Mouse (Mus musculus) kidney, embryonic 16.5 days (tissue): ENCODE data around the gene Krcc1. TPM values are rescaled to one million over a fixed set of nuclear protein-coding genes. Genes with fewer than 3 reads are reported as not detected.
"Not testable (repeated sequence)": the region's sequence is repeated elsewhere in the genome, so short reads cannot be mapped to it uniquely, and the experiment has no call there.

ENCODE experiments used
- ATAC-seq: fragments of 200-750 bp; cut with Nextera tagmentation; 2 replicates; pipeline ENCODE4 v1.8.0; 2017; ENCODE audit warnings: moderate TSS enrichment; ENCODE audit not compliant: low FRiP score, low TSS enrichment
- H3K27ac ChIP-seq: fragments of 300-500 bp; sonication (generic); 2 replicates; pipeline ENCODE4 v1.5.1; 2014; ENCODE audit warnings: low read length
- H3K27me3 ChIP-seq: fragments of 300-500 bp; sonication (generic); 2 replicates; pipeline ENCODE4 v1.6.1; 2014; ENCODE audit warnings: low read length, control low read depth, mixed read lengths; ENCODE audit not compliant: insufficient read depth
- H3K36me3 ChIP-seq: fragments of 300-500 bp; sonication (generic); 2 replicates; pipeline ENCODE4 v1.6.1; 2014; ENCODE audit warnings: low read length, control low read depth, mixed read lengths; ENCODE audit not compliant: insufficient read depth
- H3K4me1 ChIP-seq: fragments of 300-500 bp; sonication (generic); 2 replicates; pipeline ENCODE4 v1.6.1; 2014; ENCODE audit warnings: low read length, control low read depth, mixed read lengths; ENCODE audit not compliant: insufficient read depth
- H3K4me2 ChIP-seq: fragments of 300-500 bp; sonication (generic); replicated peaks from 2 replicates; pipeline ENCODE4 v1.6.1; 2014; ENCODE audit warnings: low read depth, low read length
- H3K4me3 ChIP-seq: fragments of 300-500 bp; sonication (generic); 2 replicates; pipeline ENCODE4 v1.5.1; 2014; ENCODE audit warnings: mild to moderate bottlenecking, low read length
- H3K9ac ChIP-seq: fragments of 300-500 bp; sonication (generic); replicated peaks from 2 replicates; pipeline ENCODE4 v1.6.1; 2014; ENCODE audit warnings: low read length
- H3K9me3 ChIP-seq: fragments of 300-500 bp; sonication (generic); 2 replicates; pipeline ENCODE4 v1.6.1; 2016; ENCODE audit warnings: low read length, control low read depth
- WGBS: fragments of 180-500 bp; shearing (Covaris S2); extraction: QIAGEN DNeasy Blood & Tissue Kit; methylation state at CpG from one replicate; pipeline ENCODE4 v1.1.7; 2014; 5-methylcytosine and 5-hydroxymethylcytosine counted together
- polyA plus RNA-seq: library from polyadenylated mRNA; unstranded; fragments of >200 nt; fragmentation: Nextera tagmentation; extraction: Ambion mirVana; gene quantifications from 2 replicates; pipeline ENCODE4 v1.2.1, GENCODE M21; 2015

Krcc1 gene
- polyA plus RNA-seq, 1 experiment from 2014 or later: 58.4 TPM

GRCm38 (mm10) chr6:71322491-71322921 lies 51.0 kb downstream of the Krcc1 start, which contains the start of gene Cd8b1:
TSS of gene Cd8b1 (plus strand) at chr6:71322788.
- Histone ChIP-seq H3K27ac (no peak within 1 kb of the TSS), H3K4me1 (no peaks in the 10 kb centered on the region), H3K36me3 (no peaks in the 10 kb centered on the region), H3K4me3 (no peak within 1 kb of the TSS), H3K9ac (no peak within 1 kb of the TSS), H3K9me3 (no peaks in the 10 kb centered on the region), H3K27me3 (no peaks in the 10 kb centered on the region), H3K4me2 (no peak within 1 kb of the TSS)
- ATAC-seq: no peak
- 87% methylated on average over 4 of the region's 7 CpGs for WGBS

- WGBS: 89% methylated on average over 9 of the region's 9 CpGs
- no peak overlapping the region for H3K27ac ChIP-seq
- no peaks in the 10 kb centered on the region for H3K4me1 ChIP-seq
- H3K36me3 ChIP-seq: no peaks in the 10 kb centered on the region
- no peak overlapping the region for H3K4me3 ChIP-seq
- H3K27me3 ChIP-seq: no peaks in the 10 kb centered on the region
- no peak for ATAC-seq
- H3K4me2 ChIP-seq: no peak overlapping the region
- no peak overlapping the region for H3K9ac ChIP-seq
- no peaks in the 10 kb centered on the region for H3K9me3 ChIP-seq
Observed at GRCm38 (mm10) chr6:71324816-71325215, 53.3 kb downstream of the Krcc1 start.

- Histone ChIP-seq H3K27me3 (no peaks in the 10 kb centered on the region), H3K36me3 (no peaks in the 10 kb centered on the region), H3K4me1 (no peaks in the 10 kb centered on the region), H3K9ac (no peak overlapping the region), H3K27ac (no peak overlapping the region), H3K4me2 (no peak overlapping the region), H3K4me3 (no peak overlapping the region), H3K9me3 (no peaks in the 10 kb centered on the region)
- ATAC-seq: no peak
- WGBS: 83% methylated on average over 6 of the region's 6 CpGs
Observed at GRCm38 (mm10) chr6:71329881-71330280, 58.4 kb downstream of the Krcc1 start.

- no peak overlapping the region for H3K4me3 ChIP-seq
- no peaks in the 10 kb centered on the region for H3K36me3 ChIP-seq
- no peak overlapping the region for H3K4me2 ChIP-seq
- H3K27ac ChIP-seq: no peak overlapping the region
- no peaks in the 10 kb centered on the region for H3K27me3 ChIP-seq
- no peak for ATAC-seq
- H3K4me1 ChIP-seq: no peaks in the 10 kb centered on the region
- H3K9ac ChIP-seq: no peak overlapping the region
- no peaks in the 10 kb centered on the region for H3K9me3 ChIP-seq
- WGBS: 74% methylated on average over 7 of the region's 7 CpGs
Observed at GRCm38 (mm10) chr6:71330486-71330885, 59.0 kb downstream of the Krcc1 start.

GRCm38 (mm10) chr6:71331491-71331890 lies 60.0 kb downstream of the Krcc1 start:
- H3K27me3 ChIP-seq, H3K9ac ChIP-seq, H3K27ac ChIP-seq, H3K4me2 ChIP-seq, ATAC-seq, H3K4me3 ChIP-seq, H3K36me3 ChIP-seq, H3K4me1 ChIP-seq, H3K9me3 ChIP-seq: not testable (repeated sequence)
- 81% methylated on average over 1 of the region's 4 CpGs for WGBS

- Histone ChIP-seq H3K4me1 (no peaks in the 10 kb centered on the region), H3K27ac (no peak overlapping the region), H3K4me2 (no peak overlapping the region), H3K27me3 (no peaks in the 10 kb centered on the region), H3K9ac (no peak overlapping the region), H3K36me3 (no peaks in the 10 kb centered on the region), H3K4me3 (no peak overlapping the region), H3K9me3 (no peaks in the 10 kb centered on the region)
- WGBS: 86% methylated on average over 11 of the region's 11 CpGs
- no peak for ATAC-seq
Observed at GRCm38 (mm10) chr6:71332236-71332965, 60.9 kb downstream of the Krcc1 start.

- Histone ChIP-seq H3K4me2 (no peak overlapping the region), H3K9ac (no peak overlapping the region), H3K4me3 (no peak overlapping the region), H3K9me3 (no peaks in the 10 kb centered on the region), H3K36me3 (no peaks in the 10 kb centered on the region), H3K27me3 (no peaks in the 10 kb centered on the region), H3K27ac (no peak overlapping the region), H3K4me1 (no peaks in the 10 kb centered on the region)
- ATAC-seq: no peak
- 49% methylated on average over 3 of the region's 3 CpGs for WGBS
Observed at GRCm38 (mm10) chr6:71333031-71333430, 61.6 kb downstream of the Krcc1 start.

GRCm38 (mm10) chr6:71333578-71334273 lies 62.2 kb downstream of the Krcc1 start:
- ATAC-seq: no peak
- Histone ChIP-seq H3K4me1 (no peaks in the 10 kb centered on the region), H3K36me3 (no peaks in the 10 kb centered on the region), H3K9ac (no peak overlapping the region), H3K4me3 (no peak overlapping the region), H3K27ac (no peak overlapping the region), H3K27me3 (no peaks in the 10 kb centered on the region), H3K4me2 (no peak overlapping the region), H3K9me3 (no peaks in the 10 kb centered on the region)
- WGBS: 89% methylated on average over 11 of the region's 11 CpGs
